Mouse (Mus musculus) kidney, adult 9 months (tissue): ENCODE measurements at regions not wholly inside any gene's neighbourhood (a gene's known extent, or its start where the extent isn't known, plus 50 kb on each side); places are given as distances from the start of the nearest gene placed in this dataset.

Source experiments
- DNase-seq: peaks from one replicate; pipeline ENCODE4 v3.0.0; 2022

DNA sequence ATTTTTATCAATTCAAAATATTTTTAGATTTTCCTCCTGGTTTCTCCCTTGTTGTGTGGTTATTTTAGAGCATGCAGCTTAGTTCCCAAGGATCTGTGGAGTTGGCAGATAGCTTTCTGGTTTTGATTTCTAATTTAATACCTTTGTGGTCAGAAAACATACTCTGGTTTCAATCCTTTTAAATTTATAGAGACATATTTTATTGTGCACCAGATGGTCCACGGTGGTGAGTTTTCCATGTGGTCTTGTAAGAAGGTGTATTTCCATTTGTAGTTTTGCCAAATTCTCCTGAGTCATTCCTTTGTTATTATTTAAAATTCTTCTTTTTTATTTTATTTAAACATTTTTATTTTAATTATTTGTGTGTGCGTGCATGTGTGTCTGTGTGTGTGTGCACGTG lies 154.5 kb downstream of the Lyplal1 start:
- no peak for DNase-seq

DNA sequence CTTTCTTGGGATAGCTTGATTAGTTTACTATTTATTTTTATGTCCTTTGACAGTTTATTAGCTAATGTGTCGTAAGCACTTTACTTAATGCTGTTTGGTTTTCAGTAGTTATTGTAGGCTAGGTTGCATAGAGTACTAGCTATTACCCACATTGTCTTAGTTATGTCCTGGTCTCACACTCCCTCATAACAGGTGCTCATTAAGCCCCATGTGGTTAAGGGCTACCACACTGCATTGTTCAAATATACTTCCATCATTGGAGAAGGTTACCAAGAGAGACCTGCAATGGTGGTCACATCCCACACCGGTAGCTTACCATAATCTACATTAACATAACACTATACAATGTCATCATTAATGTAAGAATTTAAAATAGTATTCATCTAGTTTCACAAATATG lies 153.3 kb downstream of the Lyplal1 start:
- no peak for DNase-seq

DNA sequence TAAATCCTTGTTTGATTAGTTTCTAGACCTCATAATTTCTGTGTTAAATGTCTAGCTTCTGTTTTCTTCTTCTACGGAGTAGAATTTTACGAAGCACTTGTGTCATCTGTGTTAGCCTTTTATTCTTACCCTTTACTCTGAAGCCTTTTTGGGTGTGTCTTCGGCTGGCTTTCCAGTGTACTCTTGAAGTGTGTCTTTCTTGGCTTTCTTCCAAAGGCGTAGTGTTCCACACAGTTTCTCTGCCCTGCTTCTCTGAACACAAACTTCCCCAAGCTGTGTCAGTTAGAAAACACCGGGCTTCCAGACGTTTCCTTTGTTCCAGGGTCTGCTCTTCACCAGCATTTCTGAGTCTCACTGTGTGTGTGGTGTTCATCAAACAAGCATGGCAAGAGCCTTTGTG lies 152.7 kb downstream of the Lyplal1 start:
- DNase-seq: no peak

DNA sequence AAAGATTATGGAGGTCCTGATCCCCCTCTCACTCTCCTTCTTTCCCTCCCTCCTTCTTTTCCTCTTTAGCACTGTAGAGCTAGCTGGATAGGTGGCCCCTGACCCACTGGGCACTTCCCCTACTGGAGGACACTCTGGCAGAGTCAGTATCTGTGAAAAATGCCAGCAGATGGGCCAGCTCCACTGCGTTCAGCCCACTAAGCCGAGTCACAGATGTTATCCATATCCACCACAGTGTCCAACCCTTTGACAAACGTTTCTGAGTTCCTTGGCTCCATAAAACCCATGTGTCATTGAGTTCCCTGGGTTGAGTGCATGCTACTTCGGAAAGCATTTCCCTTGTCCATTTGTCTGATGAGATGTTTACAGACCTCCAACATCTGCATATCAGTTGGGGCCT lies 149.9 kb downstream of the Lyplal1 start:
- no peak for DNase-seq

DNA sequence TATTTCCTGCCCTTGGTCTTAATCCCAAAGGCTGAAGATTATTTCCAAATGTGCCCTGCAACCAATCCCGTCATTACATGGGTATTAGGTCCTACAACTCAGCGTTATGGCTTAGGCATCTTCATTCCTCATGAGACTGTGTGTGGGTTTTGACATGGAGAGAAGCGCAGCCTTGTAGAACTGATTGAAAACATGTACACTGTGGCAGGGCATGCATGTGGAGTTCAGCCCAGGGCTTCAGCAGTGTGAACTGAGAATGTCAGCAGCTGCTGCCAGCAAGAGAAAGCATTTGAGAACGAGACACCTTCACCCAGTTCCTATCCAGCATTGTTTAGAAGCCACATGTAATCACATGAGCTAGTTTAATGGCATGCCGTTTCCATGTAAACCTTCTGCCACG lies 149.3 kb downstream of the Lyplal1 start:
- no peak for DNase-seq

DNA sequence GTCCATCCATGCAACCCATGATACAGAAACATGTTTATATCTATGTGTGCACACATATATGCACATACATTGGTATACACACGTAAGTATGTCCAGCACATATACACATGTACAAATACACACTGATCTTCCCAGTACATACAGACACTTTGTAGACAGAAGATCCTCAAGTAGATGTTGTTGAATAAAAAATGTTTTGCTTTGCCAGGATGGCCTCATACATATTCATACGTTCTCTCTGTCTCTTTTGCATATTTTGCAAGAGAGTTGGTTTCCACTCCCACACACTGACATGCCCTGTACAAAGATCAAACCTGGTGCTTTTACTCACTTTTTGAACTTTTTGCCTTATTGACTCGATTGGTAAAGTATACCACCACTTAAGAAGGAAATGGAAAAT lies 148.5 kb downstream of the Lyplal1 start:
- DNase-seq: no peak

DNA sequence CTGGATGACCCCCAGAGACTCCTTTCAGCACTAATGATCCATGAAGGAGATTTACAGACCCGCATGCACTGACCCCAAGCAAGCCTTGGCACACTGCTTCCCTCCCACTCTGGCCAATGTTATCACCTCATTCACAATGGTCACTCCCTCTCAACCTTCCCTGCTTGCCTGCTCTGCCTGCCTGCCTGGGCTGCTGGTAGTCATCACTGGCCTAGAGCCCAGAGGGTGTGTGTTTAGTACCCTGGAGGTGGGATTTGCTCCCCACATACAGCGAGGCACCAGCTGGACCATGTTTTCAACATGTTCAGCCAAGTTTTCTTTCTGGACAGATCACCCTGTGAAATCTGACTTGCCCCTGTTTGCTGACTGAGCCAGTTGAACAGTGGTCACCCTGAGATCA lies 147.9 kb downstream of the Lyplal1 start:
- peak; percentile 19 for DNase-seq

DNA sequence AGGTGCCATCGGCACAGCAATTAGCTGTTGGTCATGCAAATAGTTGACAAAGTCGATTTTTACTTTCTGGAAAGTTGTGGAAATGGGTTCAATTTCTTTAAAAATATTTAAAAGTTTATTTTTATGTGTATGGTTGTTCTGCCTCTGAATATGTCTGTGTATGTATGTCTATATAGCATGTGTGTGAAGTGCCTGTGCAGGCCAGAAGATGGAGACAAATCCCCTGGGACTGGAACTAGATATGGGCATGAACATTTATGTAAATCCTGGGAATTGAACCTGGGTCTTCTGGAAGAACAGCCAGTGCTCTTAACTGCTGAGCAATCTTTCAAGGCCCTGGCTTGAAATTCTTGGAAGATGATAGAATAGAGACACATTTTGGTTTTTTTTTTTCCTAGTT lies 140.0 kb downstream of the Lyplal1 start:
- DNase-seq: no peak

DNA sequence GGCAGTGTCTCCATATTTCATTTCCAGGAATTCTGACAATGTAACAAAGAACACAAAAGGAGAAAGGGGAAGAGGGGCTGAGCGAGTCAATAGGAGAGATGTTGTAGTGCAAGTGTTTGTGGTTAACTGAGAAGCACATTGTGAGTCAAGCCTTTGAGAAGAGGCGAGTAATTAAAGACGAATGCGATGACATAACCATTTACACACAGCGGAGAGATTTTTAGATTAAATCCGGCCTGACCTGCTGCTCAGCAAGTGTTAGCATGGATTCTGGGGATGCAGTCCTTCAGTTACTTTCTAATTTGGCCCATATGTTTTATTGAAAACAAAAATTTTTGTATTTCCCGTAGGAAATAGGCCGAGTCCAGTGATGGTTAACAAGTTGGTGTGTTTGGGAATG lies 127.7 kb downstream of the Lyplal1 start:
- DNase-seq: no peak

DNA sequence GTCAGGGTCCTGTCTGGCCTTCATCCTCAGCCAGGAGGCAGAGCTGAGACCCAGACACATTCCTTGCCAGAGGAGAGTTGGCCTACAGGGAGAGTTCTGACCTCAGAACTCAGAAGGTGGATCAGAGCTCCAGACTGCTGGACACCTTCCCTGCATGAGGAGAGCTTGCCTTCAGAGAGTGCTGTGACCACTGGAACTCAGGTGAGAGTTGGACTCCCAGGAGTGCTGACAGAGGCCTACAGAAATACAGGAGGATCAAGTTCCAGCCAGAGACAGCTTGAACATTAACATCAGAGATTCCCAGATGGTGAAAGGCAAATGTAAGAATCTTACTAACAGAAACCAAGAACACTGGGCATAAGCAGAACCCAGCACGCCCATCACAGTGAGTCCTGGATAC lies 117.0 kb downstream of the Lyplal1 start:
- peak; percentile 64 for DNase-seq

DNA sequence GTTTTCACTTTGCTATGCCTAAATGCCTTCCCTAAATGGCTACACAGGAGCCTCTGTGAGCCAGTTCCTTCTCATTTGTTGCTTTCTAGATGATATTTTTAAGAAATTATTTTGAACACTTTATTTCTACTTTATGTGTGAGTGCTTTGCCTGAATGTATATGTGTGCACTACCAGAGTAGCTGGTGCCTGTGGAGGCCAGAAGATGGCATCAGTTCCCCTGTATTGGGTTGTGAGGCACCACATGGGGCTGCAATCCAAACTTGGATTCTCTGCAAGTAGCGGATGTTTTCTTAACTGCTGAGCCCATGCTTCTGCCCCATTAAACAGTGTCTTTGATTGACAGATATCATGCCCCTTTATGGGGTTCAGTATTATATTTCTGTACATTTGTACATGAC lies 103.7 kb downstream of the Lyplal1 start:
- peak; percentile 9 for DNase-seq

DNA sequence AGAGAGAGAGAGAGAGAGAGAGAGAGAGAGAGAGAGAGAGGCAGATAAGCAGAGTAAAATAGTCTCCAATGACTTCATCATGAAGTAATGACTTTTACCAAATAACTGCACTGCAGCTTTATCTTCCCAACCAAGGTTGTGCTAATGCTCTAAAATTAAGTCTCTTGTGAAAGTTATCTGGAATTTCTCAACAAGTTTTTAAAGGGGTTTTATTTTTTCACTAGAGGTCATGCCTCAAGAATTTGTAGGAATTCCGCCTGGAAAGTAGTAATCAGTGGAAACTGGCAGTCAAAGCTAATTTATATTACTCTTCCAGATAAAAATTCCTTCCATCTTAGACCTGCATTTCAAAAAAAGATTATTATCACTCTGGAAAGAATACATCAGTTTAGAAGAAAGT lies 102.9 kb downstream of the Lyplal1 start:
- DNase-seq: no peak

DNA sequence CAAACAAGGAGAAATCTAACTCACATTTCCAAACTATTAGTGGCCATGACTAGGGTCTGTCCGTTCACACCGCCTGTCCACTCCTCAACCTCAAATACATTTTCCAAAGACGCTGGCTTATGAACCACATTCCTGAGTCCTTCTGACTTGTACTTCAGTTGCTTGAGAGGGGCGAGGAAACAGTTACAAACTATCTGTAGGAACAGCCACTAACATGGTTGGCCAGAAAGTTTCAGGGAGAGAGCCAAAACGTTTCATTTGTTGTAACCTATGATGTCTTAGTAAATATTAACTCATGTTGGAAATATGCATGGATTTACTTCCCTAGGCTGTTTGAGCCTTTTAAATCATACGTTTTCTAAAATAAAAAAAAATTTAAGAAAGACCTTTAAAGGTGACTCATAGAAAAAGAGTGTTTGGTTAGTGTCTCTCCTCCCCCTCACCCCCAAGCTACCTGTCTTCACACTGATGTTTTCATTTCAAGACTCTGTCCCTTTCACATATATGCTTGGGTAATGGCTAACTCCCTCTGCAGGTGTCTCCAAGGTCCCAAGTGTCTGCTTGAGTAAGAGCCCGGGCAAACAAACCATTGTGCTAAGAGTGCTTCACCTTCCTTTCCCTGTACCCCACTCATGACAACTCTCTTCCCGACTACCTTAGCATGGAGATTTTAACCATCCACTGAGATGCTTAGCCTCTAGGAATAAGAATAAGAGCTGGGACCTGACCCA lies 101.1 kb downstream of the Lyplal1 start:
- no peak for DNase-seq

DNA sequence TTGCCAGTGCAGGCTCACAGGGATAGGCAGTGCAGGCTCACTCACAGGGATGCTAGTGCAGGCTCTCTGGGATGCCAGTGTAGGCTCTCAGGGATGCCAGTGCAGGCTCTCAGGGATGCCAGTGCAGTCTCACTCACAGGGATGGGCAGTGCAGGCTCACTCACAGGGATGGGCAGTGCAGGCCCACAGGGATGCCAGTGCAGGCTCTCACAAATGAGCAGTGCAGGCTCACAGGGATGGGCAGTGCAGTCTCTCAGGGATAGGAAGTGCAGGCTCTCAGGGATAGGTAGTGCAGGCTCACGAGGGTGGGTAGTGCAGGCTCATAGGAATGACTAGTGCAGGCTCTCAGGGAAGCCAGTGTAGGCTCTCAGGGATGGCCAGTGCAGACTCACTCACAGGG lies 99.6 kb downstream of the Lyplal1 start:
- DNase-seq: no peak

DNA sequence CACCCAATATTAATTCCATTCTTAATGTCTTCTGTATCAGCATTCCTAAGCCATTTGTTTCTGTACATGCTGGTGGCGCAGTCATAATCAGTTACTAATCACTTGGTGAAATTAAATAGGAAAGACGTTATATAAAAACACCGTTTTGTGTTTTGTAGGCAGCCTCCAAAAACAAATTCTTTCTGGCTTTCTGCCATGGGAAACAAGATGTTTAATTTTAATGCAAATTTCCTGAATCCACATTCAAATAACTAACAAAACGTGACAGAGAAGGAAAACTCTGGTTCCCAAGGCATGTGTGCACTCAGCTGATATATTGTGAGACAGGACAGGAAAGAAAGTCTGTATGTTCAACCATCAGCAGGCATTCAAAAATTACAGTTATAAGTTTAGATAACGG lies 97.6 kb downstream of the Lyplal1 start:
- no peak for DNase-seq

DNA sequence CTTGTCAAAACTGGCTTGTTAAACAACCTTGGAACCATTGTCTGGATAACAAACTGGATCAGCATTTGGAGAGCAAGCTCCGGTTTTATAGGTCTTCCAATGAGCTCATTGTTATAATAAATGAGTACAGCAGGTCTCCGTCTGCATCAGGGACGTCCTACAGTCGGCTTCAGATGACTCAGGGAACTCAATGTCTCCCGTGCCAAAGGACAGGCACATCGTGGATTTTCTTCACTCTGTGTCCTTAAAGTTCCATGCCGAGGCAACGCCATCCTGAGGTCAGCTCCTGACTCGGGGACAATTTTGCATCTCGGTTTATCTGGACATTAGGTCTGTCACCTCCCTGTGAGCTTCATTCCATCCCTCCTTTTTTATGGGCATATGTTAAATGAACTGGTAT lies 85.2 kb downstream of the Lyplal1 start:
- no peak for DNase-seq

DNA sequence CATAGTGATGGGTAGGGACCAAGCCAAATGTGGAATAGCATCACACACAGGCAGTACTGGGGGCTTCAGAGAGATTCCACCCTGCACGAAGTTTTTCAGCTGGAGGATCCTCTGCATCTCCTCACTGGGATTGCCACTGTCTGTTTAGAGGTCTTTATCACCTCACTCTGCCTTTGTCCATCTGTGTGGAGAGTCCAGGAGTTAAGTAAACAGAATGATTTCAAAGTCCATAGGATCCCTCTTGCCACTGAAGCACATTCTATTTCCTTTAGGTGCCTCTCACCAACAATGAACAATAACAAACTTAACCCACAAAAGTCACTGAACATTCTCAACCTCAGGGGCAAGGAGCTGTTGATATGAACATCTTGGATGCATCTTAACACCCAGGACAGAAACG lies 82.7 kb downstream of the Lyplal1 start:
- DNase-seq: no peak
